Mouse (Mus musculus) cerebellum, adult 8-10 months (tissue): ENCODE results near the gene Slc39a8.

Experiments
- DNase-seq: peaks from one replicate; pipeline ENCODE4 v3.0.0; 2022

Slc39a8 gene

GRCm38 (mm10) chr3:135825016-135825753, at the start of gene Slc39a8:
Gene Slc39a8 (plus strand): TSS chr3:135825279.
- peak; percentile 16 for DNase-seq

GRCm38 (mm10) chr3:135785065-135785464, 40.0 kb upstream of the Slc39a8 start:
- no peak for DNase-seq

- no peak for DNase-seq
Observed at GRCm38 (mm10) chr3:135796117-135796516, 29.0 kb upstream of the Slc39a8 start.

GRCm38 (mm10) chr3:135798241-135798640, 26.8 kb upstream of the Slc39a8 start:
- DNase-seq: no peak

- DNase-seq: no peak
Observed at GRCm38 (mm10) chr3:135798665-135799064, 26.4 kb upstream of the Slc39a8 start.

- DNase-seq: no peak
Observed at GRCm38 (mm10) chr3:135814665-135815064, 10.4 kb upstream of the Slc39a8 start.

- no peak for DNase-seq
Observed at GRCm38 (mm10) chr3:135815973-135816727, 8.9 kb upstream of the Slc39a8 start.

- DNase-seq: no peak
Observed at GRCm38 (mm10) chr3:135817124-135817523, 8.0 kb upstream of the Slc39a8 start.

- no peak for DNase-seq
Observed at GRCm38 (mm10) chr3:135824436-135824835, 643 bp upstream of the Slc39a8 start.

- peak; percentile 12 for DNase-seq
Observed at GRCm38 (mm10) chr3:135825754-135826683, 940 bp downstream of the Slc39a8 start.

GRCm38 (mm10) chr3:135826684-135827249, 1.7 kb downstream of the Slc39a8 start:
- DNase-seq: no peak

GRCm38 (mm10) chr3:135828000-135828399, 2.9 kb downstream of the Slc39a8 start:
- DNase-seq: no peak

- DNase-seq: no peak
Observed at GRCm38 (mm10) chr3:135832496-135832895, 7.4 kb downstream of the Slc39a8 start.

- no peak for DNase-seq
Observed at GRCm38 (mm10) chr3:135832907-135833306, 7.8 kb downstream of the Slc39a8 start.

- DNase-seq: no peak
Observed at GRCm38 (mm10) chr3:135834988-135835387, 9.9 kb downstream of the Slc39a8 start.

GRCm38 (mm10) chr3:135839535-135839934, 14.5 kb downstream of the Slc39a8 start:
- no peak for DNase-seq

GRCm38 (mm10) chr3:135840185-135840584, 15.1 kb downstream of the Slc39a8 start:
- DNase-seq: no peak

GRCm38 (mm10) chr3:135841716-135842511, 16.8 kb downstream of the Slc39a8 start:
- no peak for DNase-seq

- DNase-seq: no peak
Observed at GRCm38 (mm10) chr3:135843181-135843580, 18.1 kb downstream of the Slc39a8 start.

GRCm38 (mm10) chr3:135843707-135844106, 18.6 kb downstream of the Slc39a8 start:
- DNase-seq: no peak

GRCm38 (mm10) chr3:135844835-135845234, 19.8 kb downstream of the Slc39a8 start:
- DNase-seq: no peak

- no peak for DNase-seq
Observed at GRCm38 (mm10) chr3:135845860-135846259, 20.8 kb downstream of the Slc39a8 start.
